Mouse (Mus musculus): Measurements from ENCODE around the gene Birc5.
"Not testable (repeated sequence)": the region's sequence is repeated elsewhere in the genome, so short reads cannot be mapped to it uniquely, and the experiment has no call there.

Gene Birc5

DNA sequence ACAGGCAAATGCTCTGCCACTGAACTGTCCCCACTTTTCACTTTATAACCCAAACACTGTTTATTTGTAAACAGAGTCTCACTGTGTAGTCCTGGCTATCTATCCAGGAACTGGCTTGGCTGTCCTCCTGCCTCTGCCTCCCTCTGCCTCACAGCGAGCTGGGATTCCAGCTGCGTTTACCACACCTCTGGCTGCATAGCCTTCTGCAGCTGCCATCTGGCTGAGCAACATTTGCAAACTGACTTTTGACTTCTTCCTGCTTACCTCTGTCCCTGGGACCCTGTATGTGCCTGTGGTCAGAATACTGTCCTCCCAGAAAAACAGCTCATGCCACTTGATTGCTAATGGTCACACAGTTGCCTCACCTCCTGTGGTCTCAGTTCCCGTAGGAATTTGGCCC lies 21.7 kb upstream of the Birc5 start:
- no peak for DNase-seq

DNA sequence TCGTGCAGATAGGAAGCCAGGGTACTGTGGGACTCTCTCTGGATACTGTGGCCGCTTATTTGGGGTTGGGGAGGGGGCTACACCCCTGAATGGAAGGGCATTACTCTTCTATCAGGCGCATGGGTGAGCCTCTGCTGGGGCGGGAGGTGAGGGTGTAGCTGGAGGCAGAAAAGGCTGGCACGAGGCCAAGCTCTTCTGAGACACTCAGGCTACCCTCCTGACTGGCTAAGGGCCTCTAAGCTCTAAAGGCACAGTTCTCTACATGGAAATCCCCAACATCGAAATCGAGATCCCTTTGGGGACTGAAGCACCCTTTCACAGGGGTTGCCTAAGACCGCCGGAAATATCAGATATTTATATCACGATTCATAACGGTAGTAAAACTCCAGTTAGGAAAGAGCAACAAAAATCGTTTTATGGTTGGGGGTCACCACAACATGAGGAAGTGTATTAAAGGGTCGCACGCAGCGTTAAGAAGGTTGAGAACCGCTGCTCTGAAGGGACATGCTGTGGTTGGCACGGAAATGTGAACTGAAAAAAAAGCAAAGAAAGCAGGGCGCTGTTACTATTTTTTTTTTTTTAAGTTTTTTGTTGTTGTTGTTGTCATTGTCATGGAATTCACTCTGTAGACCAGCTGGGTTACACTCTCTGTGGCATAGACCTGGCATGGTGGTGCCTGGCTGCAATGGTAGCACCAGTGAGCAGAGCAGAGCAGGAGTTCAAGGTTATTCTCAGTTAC lies 20.7 kb upstream of the Birc5 start:
- peak; percentile 65 for DNase-seq

DNA sequence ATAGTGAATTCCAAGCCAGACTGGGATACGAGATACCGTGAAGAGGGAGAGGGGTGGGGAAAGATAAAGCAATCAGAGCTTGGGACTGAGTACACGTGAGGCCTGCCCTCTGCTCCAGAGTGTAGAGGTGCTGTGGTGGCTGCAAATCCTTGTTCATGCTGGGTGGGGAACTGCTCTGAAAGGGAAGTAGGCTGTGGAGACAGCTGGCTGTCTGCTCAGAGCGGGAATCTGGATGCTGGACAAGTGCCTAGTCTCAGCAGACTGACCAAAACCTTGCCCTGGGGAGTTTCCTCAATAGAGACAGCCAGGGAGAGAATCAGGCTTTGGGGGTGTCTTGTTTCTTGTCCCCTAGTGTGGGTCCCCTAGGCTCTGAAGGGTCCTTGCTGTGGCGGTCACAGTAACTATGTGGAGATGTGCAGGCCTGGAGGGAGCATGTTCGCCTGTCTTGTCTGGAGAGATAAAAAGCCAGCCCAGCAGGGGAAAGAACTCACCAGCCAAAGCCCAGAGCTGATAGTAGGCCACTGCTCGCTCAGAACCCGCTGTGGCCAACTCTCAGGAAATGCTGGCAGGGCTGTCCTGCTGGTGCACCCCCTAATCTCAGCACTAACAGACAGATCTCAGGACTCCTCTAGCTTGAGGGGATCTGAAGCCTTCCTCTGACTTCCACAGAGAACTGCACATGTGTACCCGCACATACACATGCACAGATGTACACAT lies 20.0 kb upstream of the Birc5 start:
- peak; percentile 37 for DNase-seq

DNA sequence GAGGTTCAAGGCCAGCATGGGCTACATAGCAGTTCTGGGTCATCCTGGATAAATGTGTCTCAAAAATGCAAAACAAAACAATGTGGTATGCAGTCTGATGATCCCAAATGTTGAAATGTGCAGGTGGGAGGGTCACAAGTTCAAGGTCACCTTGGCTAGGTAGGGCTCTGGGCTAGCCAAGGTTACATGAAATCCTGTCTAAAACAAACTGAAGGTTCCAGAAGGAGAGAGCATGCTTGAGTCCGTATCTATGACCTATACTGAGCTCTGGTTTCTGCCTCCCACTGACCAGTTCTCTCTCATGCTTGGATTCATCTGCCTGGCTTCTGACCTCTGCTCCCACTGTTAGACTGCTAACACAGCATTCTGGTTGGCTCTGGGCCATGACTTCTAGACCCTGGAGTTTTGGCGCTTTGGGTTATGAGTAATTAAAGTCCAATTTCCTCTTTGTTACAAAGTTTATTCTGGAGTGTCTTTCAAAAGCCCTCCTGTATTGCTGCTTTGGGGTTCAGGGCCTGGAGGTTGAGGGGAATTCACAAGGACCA lies 19.3 kb upstream of the Birc5 start:
- DNase-seq: peak; percentile 37

DNA sequence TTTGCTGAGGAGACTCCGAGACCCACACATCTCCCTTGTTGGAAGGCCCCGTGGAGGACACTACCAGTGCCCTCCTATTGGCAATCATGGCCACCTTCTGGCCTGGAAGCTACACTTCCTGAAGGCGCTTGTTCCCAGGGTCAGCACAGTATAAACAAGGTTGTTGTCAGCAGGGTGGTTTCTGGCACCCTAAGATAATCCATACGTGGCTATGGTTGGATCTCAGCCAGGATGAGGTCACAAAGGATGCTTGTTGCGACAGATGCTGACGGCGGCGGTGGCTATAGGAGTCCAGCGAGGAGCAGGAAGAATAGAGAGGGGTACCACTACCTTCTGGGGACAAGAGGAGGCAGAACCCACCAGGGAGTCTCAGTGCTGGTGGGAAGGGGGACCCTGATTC lies 18.6 kb upstream of the Birc5 start:
- peak; percentile 36 for DNase-seq

DNA sequence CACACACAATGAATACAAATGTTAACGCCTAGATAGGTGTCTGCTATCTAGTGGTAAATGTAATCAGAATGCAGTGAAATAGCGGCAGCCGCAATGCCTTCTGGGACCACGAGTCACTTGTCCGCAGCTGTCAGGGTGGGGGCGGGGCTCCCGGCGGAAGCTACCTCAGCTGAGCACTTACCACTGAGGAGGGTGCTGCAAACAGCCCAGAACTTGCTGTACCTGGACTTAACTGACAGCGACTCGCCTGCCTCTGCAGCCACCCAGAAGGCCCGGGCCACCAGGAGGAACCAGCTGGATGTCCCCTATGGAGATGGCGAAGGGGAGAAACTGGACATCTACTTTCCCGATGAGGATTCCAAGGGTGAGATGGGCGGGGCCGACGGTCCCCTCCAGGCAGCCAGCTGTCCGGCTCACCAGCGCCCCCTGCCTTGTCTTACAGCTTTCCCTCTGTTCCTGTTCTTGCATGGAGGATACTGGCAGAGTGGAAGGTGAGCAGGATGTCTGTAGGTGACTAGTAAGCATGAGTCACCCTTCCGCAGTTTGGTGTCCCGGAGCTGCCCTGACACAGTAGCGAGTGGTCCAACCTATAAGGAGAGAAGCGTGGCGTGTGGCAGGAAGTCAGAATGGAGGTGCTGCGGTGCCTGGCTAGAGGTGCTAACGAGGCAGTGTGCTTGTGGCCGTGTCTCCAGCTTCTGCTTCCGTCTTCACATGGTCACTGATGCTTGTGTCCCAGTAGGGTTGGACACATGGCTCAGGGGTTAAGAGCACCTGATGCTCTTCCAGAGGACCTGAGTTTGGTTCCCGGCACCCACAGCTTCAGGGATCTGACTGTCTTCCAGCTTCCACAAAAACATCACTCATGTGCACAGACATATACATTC lies 16.7 kb upstream of the Birc5 start:
- DNase-seq: peak; percentile 86

DNA sequence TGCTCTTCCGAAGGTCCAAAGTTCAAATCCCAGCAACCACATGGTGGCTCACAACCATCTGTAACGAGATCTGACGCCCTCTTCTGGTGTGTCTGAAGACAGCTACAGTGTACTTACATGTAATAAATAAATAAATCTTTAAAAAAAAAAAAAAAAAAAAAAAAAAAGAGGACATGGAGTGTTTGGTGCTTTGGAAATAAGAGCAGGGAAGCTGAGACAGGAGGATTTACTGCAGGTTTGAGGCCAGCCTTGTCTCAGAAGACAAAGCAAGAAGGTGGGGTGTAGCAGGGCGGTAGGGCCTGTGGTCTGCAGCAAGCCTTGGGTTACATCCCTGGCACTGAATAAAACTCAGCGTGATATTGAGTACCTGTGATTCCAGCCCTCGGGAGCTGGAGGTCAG lies 15.5 kb upstream of the Birc5 start:
- not testable (repeated sequence) for DNase-seq

DNA sequence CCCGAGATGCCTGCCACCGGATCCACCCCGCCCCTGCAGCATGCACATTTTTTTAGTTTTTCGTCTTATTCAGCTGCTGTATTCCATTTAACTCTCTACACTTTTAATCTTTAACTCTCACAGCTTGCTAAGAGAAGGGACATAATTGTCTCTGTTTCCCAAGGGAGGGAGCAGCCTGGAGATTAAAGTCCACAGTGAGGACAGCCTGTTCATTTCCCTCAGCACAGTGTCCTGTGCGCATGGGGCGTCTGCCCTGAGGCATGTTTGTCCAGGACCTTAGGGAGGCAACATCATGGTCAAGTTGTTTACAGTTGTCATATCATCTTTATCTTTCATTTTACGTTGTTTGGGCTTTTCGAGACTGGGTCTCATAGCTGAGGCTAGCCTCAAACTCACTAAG lies 15.0 kb upstream of the Birc5 start:
- DNase-seq: no peak

DNA sequence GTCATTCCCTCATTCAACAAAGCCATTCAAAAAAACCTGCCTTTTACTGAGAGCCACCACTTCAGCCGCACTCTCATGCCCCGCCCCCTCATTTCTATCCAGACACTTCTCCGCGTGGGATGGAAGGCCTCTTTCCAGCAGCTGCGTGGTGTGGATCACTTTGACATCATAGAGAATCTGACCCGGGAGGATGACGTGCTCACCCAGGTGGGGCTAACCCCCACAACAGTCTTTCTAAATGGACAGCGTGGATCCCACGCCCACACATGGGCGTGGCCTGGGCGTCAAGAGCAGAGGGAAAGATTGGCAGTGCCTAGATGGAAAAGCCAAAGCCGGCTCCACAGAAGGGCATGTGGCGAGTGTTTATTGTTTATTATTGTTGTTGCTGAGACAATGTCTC lies 12.7 kb upstream of the Birc5 start:
- DNase-seq: peak; percentile 41

DNA sequence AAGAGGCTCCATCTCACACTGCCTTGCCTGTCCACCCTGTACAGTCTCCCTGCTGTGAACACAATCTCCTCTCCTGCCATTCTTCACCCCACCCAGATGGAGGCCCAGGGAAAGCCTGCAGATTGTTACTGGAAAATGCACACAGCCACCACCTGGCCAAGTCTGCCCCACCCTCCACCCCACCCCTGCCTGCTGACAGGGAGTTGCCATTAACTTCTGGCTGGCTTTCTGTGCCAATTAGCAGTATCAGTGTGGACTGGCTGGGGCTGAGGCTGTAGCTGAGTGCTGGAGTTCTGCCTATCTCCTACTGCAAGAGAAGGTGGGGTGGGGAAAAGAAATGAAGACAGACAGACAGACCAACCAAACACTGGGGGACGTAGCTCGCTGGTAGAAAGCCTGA lies 10.5 kb upstream of the Birc5 start:
- no peak for DNase-seq

DNA sequence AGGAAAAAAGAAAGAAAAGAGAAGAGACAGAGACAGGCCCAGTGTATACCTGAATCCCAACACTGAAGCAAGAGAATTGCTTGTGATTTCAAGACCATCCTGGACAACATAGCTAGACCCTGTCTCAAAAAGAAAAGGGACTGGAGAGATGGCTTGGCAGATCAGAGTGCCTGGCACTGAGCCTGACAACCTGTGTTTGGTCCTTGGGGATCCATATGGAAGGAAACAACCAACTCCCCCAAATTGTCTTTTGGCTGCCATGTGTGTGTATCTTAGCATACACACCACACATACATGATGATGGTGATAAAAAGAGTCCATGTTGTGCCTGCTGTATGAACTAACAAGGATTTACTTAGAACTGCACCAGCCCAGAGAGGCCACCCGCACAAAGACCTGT lies 10.0 kb upstream of the Birc5 start:
- no peak for DNase-seq

DNA sequence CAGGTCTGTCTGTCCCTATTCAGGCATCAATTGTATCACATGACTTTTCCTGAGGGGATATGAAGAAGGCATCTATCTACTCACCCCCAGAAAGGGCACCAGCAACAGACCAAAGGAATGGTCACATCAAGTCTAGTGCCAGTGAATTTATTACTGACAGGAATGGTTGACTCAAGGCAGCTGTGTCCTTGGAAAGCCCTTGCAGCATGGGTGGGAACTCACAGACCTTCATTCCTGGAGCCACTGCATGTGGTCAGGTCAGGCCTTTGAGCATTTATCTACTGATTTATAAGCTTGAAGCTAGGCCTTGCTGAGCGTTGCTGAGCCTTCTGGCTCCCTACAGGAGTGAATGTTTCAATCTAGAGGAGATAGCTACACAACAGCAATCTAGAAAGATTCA lies 8.1 kb upstream of the Birc5 start:
- DNase-seq: no peak

DNA sequence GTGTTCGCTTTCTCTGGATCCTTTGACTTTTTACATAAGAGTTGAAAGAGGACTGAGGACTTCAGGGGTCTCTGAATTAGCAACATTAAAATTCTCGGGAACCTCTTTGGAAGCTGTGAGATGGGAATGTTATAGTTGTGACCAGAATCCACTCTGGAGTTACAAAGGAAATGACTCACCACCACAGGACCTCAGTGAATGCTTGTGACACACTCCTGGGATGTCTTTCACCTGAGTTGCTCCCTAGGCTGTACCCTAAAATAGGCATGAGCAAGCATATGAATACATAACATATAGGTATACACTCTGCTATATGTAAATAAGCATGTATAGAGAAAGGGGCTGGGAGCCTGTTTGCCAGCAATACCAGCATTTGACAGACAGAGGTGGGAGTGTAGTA lies 5.6 kb upstream of the Birc5 start:
- no peak for DNase-seq

DNA sequence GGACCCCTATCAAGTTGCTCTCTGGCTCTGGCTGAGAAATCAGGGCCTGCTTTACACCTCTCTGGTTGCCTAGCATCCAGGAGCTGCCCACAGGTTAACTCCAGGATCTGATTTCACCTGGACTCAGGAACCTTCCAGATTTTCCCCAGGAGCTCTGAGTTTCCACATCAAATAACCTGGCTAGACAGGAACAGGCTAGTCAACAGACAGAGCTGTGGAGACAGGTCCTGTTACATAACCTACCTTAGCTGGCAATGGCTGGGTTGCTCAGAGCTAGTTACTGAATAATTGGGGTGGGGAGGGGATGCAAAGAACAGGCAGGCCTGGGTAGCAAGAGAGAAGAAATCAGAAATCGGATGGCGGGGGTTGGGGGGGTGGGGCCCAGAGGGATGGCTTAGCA lies 4.1 kb upstream of the Birc5 start:
- no peak for DNase-seq

DNA sequence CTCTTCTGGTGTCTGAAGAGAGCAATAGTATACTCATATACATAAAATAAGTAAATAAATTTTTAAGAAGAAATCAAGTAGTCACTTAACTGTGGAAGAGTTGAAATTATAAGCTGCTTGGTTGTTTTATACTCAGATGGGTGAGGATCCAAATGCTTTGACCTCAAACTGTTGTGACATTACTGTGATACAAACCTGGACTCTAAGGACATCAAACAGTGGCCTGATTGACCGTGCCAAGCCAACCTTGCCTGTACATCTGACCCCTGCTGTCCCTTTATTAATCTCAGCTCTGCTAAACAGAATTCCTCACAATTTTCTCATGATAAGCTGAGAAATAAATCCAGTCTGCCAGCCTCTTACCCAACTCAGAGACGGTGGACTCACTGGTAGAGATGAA lies 3.4 kb upstream of the Birc5 start:
- no peak for DNase-seq

DNA sequence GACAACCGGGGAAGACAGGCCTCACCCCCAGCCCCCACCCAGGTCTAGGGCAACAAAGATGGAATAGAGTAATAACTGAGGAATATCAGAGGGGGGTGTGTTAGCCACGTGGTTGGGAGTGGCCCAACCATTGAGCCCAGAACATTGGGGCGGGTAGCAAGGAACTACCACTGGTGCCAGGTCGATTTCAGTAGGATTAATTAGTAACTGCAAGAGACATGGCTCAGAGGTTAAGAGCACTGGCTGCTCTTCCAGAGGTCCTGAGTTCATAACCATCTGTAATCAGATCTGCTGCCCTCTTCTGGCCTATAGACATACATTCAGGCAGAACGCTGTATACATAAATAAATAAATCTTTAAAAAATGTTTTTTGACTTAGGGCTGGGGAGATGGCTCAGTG lies 2.4 kb upstream of the Birc5 start:
- DNase-seq: no peak

DNA sequence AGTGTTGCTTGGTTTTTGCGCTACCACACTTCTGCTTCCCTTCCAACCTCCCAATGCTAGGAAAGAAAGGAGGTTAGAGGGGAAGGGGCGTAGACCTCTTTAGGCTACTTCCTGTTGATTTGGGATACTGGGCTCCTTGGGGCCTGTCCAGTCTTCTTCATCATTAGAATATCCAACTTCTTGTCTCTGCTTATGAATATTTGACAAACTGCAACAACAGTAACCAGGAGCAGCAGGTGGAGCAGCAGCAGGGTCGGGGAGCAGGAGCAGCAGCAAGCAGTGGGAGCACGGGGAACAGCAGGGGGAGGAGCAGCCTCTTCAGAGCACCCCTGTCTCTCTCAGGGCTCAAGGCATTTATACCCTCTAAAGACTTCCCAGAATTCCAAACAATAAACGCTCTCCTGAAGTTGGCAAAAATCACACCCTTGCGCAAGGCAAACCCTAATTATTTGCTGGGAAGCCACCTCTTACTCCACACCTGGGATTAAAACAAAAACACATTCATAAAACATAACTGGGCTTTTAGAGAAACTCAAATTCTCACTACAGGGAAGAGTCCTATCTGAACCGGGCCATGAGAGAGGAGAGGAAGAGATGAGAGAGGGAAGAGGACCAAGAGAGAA lies 1.3 kb upstream of the Birc5 start:
- DNase-seq: no peak

DNA sequence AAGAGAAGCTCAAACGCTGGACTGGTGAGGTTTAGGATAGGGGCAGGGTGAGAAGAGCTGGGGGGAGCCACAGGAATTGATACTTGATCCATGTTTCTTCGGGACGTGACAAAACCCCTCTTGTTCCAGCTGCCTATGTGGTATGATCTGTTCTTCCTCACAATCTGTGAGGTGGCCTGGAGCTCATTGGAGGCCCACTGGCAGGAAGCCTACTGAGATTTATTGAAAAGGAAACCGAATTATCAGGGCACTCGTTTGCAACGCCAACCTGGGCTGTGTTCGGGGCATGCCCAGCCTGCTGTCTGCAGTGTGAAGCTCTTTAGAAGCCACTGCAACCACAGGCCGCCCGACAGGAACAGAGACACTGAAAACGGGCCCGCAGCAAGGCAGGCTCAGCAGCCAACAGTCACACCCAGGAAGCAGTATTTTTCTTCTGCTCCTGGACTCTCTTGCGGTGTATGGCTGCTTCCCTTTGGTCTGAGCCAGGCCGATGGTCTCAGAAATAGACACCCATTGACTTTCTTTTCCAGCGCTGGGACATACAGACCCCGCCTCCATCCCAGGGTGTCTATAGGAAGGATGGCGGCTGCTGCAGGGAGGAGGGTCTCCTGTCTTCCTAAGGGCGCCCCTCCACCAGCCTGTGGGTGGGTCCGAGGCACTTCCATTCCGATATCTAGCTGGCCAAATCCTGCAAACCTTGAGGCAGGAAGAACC lies 623 bp upstream of the Birc5 start:
- no peak for DNase-seq

DNA sequence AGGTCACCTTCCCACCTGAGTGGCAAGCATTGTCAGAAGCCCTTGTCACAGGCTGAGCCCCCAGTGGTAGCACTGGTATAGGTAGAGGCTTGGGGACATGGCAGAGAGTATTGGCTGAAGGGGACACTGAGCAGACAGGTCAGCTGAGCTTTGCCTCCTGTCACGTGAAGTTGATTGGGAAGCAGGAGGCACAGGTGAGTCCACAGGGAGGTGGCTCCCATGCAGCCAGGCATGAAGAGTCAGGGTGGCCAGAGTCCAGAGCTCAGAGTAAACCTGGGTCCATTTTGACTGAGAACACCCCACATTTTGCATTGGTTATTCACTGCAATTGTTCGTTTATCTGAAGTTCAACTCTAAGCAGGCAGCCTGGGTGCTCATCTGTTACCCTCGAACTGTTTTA lies 3.8 kb downstream of the Birc5 start:
- DNase-seq: no peak

DNA sequence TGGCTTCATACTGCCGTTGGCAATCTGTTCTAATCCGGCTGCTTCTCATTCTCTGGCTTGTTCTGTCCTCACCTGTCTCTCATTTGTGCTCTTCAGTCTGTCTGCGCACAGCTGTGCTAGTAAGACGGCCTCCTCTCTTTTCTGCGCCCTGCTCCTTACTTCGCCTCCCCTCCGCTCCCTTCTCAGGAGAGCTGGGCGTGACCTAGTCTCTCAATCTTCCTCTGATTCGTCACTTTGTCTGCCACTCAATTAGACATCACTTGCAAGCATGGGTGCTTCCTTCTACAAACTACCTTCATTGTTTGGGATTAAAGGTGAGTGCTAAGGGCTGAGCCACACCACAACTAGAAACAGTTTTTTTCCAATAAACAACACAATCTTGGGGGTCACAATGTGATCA lies 5.2 kb downstream of the Birc5 start:
- DNase-seq: no peak

DNA sequence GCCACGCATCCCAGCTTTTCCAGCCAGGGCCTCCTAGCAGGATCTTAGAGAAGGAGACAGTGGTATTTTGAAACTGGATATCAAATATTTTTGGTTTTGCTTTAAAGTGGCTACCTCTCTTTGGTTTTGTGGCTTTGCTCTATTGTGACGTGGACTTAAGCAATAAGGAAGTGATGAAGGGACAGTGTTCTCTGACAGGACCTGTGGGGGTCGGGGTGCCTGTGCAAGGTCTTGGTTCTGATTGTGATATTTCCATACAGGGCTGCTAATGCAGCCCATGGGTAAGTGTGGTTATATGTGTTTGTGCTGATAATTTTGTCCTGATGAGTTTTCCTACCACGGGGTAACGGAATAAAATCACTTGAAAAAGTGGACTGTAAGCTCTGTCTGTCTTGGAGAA lies 6.3 kb downstream of the Birc5 start:
- no peak for DNase-seq

DNA sequence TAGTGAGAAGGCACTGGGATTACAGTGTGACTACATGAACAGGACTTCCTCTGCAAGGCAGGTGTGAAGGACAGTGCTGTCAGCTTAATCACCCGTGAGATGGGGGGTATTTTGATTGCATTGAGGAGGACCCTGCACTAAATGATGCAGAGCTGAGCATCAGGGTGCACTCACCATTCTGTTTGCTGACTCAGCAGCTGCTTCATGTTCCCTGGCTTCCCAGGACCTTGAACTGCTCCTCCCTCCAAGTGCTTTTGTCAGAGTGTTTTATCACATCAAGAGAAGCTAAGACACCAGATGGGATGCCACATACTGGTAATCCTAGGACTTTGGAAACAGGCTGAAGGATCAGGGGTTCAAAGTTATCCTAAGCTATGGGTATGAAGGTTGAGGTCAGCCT lies 6.9 kb downstream of the Birc5 start:
- DNase-seq: no peak

Data from lung, postnatal 14 days (tissue).